Mouse (Mus musculus): ENCODE results near the gene Sec14l1.

GRCm38 (mm10) chr11:117103523-117103922, 11.4 kb upstream of the Sec14l1 start:
- TF ChIP-seq CTCF (IDR thresholded peaks at IDR 0.05; ENCODE audit: low read depth) = no peak
- no peak for TF ChIP-seq EP300 (IDR thresholded peaks at IDR 0.05; ENCODE audit: low read depth)

Data from liver, postnatal 0 days (tissue).